Mouse (Mus musculus): ENCODE measurements around the gene Bsg.

- TF ChIP-seq CTCF (IDR thresholded peaks at IDR 0.05; ENCODE audit: low read depth) = peak; percentile 98
- TF ChIP-seq EP300 (IDR thresholded peaks at IDR 0.05; ENCODE audit: low read depth) = no peak
Observed at GRCm38 (mm10) chr10:79664131-79664665, 40.1 kb upstream of the Bsg start, which contains the start of gene Madcam1.
